Mouse (Mus musculus) spleen, postnatal 14 days (tissue): ENCODE measurements around the gene Hbb-bt.
"Not testable (repeated sequence)": the region's sequence is repeated elsewhere in the genome, so short reads cannot be mapped to it uniquely, and the experiment has no call there.

Experiments
- DNase-seq, 2 experiments: peaks; one replicate each; pipeline ENCODE4 v3.0.0; 2021 to 2022; ENCODE audit warnings: low spot score in 2 of 2

The Hbb-bt gene

GRCm38 (mm10) chr7:103813766-103814165 is at the start of gene Hbb-bt:
Gene Hbb-bt (minus strand): TSS chr7:103813996.
- peak; percentile 65 to 69 for DNase-seq

- DNase-seq = no peak
These were observed 47.7 kb upstream of the Hbb-bt start for GRCm38 (mm10) chr7:103861531-103861930.

GRCm38 (mm10) chr7:103860855-103861254 is 47.1 kb upstream of the Hbb-bt start:
- DNase-seq = peak; percentile 70 to 78

- peak; percentile 42 to 58 for DNase-seq
These were observed 45.3 kb upstream of the Hbb-bt start for GRCm38 (mm10) chr7:103859076-103859475.

GRCm38 (mm10) chr7:103854669-103855068 is 40.9 kb upstream of the Hbb-bt start:
- DNase-seq = no peak

GRCm38 (mm10) chr7:103853090-103853489 is 39.3 kb upstream of the Hbb-bt start, which contains the start of gene Hbb-y:
Gene Hbb-y (minus strand): TSS chr7:103853216.
- no peak for DNase-seq

GRCm38 (mm10) chr7:103844525-103845325 is 30.9 kb upstream of the Hbb-bt start:
- no peak for DNase-seq

GRCm38 (mm10) chr7:103843034-103843433 is 29.2 kb upstream of the Hbb-bt start, which contains the start of gene Hbb-bh1:
Gene Hbb-bh1 (minus strand): TSS chr7:103843164.
- DNase-seq = no peak

- no peak for DNase-seq
These were observed 26.5 kb upstream of the Hbb-bt start, which contains the start of gene Hbb-bh2 for GRCm38 (mm10) chr7:103840268-103840667. Gene Hbb-bh2 (minus strand): TSS chr7:103840520.

- DNase-seq = peak; percentile 65 to 77
These were observed 14.0 kb upstream of the Hbb-bt start, which contains the start of gene Hbb-bs for GRCm38 (mm10) chr7:103827808-103828207. Gene Hbb-bs (minus strand): TSS chr7:103828096.

GRCm38 (mm10) chr7:103827139-103827538 is 13.3 kb upstream of the Hbb-bt start:
- DNase-seq = not testable (repeated sequence)

- DNase-seq = no peak
These were observed 12.6 kb upstream of the Hbb-bt start for GRCm38 (mm10) chr7:103826255-103826887.

- DNase-seq = no peak
These were observed 11.9 kb upstream of the Hbb-bt start for GRCm38 (mm10) chr7:103825536-103826254.

- no peak for DNase-seq
These were observed 10.8 kb upstream of the Hbb-bt start for GRCm38 (mm10) chr7:103824597-103824996.

GRCm38 (mm10) chr7:103815085-103815484 is 1.3 kb upstream of the Hbb-bt start:
- DNase-seq = not testable (repeated sequence)

GRCm38 (mm10) chr7:103813152-103813551 is 644 bp downstream of the Hbb-bt start:
- DNase-seq = not testable (repeated sequence)

- DNase-seq = no peak
These were observed 1.6 kb downstream of the Hbb-bt start for GRCm38 (mm10) chr7:103812174-103812573.

GRCm38 (mm10) chr7:103811223-103811845 is 2.5 kb downstream of the Hbb-bt start:
- no peak for DNase-seq

- no peak for DNase-seq
These were observed 3.0 kb downstream of the Hbb-bt start for GRCm38 (mm10) chr7:103810746-103811145.

GRCm38 (mm10) chr7:103810296-103810695 is 3.5 kb downstream of the Hbb-bt start:
- no peak for DNase-seq

GRCm38 (mm10) chr7:103809801-103810155 is 4.0 kb downstream of the Hbb-bt start:
- no peak for DNase-seq
